Mouse (Mus musculus) thymus, postnatal 0 days (tissue): ENCODE measurements around the gene Sult2b1. TPM values are rescaled to one million over a fixed set of nuclear protein-coding genes. Genes with fewer than 3 reads are reported as not detected.

Experiments used
- DNase-seq: peaks from one replicate; pipeline ENCODE4 v3.0.0-alpha.2; 2015; ENCODE audit warnings: low spot score
- polyA plus RNA-seq: library from polyadenylated mRNA; unstranded; fragments of >200 nt; fragmentation: Nextera tagmentation; extraction: Ambion mirVana; gene quantifications from 2 replicates; pipeline ENCODE4 v1.2.1, GENCODE M21; 2015

Sult2b1 gene
- polyA plus RNA-seq, 1 experiment from 2014 or later, result 5.8 TPM

- no peak for DNase-seq
Measured at GRCm38 (mm10) chr7:45713881-45714520, 70.5 kb downstream of the Sult2b1 start.

GRCm38 (mm10) chr7:45713396-45713795 is 71.1 kb downstream of the Sult2b1 start:
- DNase-seq, result no peak

DNA sequence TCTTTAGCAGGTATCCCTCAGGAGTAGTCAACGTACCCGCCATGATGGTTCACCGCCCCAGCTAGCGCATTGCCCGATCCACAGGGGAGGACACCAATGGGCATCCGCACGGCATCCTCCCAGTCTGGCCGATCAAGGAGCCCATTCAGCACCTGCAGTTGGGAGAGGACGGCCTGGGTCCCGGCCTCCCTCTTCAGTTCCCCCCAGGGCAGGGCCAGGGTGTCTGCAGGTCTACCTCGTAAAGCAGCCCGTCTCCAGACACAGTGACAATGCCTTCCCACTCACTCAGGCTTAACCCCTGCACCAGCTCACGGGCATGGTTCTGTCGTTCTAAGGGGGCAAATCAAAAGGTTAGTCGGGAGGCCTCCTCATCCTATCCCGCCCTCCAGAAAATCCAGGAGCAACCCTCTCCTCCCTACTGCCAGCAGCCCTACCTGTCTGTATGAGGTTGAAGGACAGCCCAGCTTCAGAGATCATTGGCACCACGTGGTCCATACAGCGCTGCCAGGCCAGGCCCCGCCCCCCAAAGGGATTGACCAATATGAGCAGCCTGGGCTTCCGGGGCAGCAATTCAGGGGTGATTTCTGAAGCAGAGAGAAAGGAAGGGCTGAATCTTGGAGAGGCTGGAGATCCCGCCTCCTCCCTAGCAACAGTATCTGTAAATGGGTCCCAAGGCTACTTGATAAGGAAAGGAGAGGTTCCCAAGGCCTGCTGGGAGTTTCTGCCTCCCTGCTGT is 72.3 kb downstream of the Sult2b1 start:
- no peak for DNase-seq

- DNase-seq, result no peak
Measured at GRCm38 (mm10) chr7:45711316-45712021, 73.0 kb downstream of the Sult2b1 start.

GRCm38 (mm10) chr7:45710477-45711191 is 73.8 kb downstream of the Sult2b1 start:
- no peak for DNase-seq

- no peak for DNase-seq
Measured at GRCm38 (mm10) chr7:45709677-45710355, 74.7 kb downstream of the Sult2b1 start.

DNA sequence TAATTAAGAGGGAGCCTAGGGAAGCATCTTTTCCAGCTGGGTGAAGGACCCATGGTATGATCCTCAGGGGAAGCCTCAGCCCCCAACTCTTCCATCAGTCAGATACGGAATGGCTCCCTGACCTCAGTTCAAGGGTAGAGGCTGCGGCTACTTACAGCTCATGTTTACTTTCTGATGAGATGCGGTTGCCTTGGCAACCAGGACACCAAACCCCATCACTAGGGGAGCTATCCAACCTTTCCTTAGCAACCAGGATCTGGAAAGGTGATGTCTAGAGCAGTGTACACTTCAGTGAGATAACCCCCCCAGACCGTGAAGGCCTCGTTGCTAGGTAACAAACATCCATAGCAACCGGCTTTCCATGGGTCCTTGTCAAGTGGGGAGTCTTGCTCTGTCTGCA is 75.4 kb downstream of the Sult2b1 start:
- no peak for DNase-seq

DNA sequence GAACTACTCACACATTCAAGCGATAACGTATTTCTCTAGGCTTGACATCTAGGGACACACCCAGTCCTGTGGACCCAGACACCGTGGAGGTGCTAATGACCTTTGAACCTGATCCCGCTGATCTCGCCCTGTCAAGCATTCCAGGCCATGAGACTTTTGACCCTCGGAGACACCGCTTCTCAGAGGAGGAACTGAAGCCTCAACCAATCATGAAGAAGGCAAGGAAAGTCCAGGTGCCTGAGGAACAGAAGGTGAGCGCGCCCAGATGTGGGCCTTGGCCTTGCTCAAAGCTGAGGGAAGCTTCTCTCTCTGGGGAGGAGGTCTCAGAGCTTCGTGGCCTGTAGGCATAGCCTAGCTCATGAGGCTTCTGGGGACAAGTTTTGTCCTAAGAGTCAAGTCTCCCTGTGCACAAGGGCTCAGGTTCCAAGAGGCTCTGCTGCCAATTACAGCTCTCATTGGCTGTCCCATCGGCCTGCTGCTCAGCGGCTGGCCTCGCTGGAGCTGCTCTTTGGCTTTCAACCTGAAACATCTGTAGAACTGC is 76.2 kb downstream of the Sult2b1 start:
- DNase-seq, result no peak

DNA sequence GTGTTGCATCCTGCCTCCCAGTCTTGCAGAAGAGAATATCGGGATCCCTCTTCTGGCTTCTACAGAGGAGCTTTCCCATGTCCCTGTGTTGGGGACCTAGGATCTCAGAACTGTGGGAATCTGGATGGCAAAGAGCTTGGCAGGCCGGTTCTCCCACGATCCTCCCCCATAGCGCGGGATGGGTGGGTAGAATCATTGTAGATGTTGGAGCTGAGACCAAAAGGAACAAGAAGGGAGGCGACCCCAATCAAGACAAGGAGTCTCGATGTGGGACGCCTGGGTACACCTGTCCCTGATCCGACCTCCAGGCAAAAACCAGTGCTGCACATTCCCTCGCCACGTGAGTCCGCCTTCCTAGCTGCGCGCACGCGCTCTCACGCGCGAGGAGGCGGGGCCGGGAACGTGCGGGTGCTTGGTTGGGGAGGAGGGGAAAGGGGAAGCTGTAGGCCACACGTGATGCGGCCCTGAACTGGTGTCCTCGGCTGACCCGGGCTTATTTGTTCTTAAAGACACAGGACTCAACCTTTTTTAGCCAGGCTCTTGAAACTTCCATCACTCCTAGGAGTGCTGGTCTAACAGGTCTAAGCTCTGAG is 77.0 kb downstream of the Sult2b1 start:
- peak; percentile 86 for DNase-seq

DNA sequence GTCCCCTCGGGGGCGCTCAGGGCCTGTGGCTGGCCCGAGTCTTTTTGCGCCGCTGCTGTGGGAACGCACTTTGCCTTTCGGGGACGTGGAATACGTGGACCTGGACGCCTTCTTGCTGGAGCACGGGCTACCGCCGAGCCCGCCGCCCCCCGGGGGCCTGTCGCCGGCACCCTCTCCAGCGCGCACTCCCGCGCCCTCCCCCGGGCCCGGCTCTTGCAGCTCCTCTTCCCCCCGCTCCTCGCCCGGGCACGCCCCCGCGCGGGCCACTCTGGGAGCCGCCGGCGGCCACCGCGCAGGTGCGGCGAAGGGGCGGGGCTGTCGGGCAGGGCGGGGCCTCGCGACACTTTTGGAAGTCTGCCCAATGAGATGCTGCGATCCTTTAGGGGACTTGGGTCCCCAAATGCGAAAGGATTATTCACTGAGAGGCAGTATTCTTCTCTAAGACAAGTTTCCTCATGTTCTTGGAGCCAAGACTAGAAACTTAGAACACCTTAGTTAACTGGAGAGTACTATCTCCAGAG is 77.7 kb downstream of the Sult2b1 start:
- peak; percentile 93 for DNase-seq

DNA sequence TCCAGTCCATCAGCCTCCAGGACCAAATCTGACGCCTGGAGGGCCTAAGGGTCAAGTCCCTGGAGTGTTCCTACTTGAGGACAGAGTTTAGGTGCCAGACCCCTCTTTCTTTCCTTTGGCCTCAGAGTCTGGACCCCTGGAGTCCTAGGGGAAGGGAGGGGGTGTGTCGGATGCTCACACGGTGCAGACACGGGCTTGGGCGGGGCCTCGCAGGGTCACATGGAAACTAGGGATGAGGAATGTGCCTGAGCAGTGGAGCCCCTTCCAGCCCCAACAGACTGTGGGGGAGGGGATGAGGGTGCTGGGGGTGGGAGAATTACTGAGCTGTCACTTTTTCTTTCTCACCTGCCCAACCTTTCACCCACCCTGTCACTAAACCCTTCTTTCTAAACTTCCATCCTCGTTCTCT is 78.6 kb downstream of the Sult2b1 start:
- peak; percentile 23 for DNase-seq

GRCm38 (mm10) chr7:45705443-45705864 is 79.0 kb downstream of the Sult2b1 start:
- peak; percentile 51 for DNase-seq

DNA sequence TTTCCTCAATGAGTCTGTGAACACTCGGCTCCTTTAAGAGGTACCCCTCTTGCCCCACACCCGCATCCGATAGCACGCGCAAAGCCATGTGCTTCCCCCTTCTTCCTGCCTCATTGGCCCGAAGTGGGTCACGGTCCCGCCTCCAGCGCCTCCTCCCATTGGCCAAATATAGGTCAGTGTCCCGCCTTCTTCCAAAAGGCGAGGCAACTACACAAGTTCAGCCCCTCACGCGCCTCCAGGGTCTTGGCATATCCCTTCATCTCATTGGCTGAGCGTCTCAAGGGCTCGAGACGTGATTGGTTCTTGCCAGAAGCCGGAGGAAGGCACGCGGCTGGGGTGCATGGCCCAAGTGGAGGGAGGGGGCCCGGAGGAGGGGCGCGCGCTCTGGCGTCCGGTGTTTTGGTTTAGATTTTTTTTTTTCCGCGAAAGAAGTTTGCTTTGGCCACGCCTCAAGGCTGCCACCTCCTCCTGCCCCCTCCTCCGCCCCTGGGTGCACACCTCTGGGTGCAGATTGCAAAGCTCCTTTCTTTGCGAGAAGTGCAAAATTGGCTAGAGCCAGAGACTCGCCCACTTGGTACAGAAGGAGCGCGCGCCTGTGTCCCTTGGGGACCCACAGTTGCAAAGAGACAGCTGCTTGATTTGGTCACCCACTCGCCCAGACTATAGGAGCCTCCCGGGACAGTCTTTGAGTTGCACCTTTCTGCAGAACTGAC is 79.6 kb downstream of the Sult2b1 start, which contains the start of gene Dbp:
Gene Dbp (plus strand): TSS at position 359 of the 713 bp plus-strand sequence.
- peak; percentile 99 for DNase-seq

- DNase-seq, result peak; percentile 68
Measured at GRCm38 (mm10) chr7:45704046-45704559, 80.4 kb downstream of the Sult2b1 start.

- DNase-seq, result no peak
Measured at GRCm38 (mm10) chr7:45703521-45704033, 80.9 kb downstream of the Sult2b1 start.

GRCm38 (mm10) chr7:45702809-45703520 is 81.5 kb downstream of the Sult2b1 start:
- no peak for DNase-seq

GRCm38 (mm10) chr7:45702316-45702715 is 82.2 kb downstream of the Sult2b1 start:
- DNase-seq, result no peak

GRCm38 (mm10) chr7:45701607-45702006 is 82.9 kb downstream of the Sult2b1 start:
- DNase-seq, result no peak
